ENCODE assay signal across 30 mouse cellular contexts in the genomic region with DNA sequence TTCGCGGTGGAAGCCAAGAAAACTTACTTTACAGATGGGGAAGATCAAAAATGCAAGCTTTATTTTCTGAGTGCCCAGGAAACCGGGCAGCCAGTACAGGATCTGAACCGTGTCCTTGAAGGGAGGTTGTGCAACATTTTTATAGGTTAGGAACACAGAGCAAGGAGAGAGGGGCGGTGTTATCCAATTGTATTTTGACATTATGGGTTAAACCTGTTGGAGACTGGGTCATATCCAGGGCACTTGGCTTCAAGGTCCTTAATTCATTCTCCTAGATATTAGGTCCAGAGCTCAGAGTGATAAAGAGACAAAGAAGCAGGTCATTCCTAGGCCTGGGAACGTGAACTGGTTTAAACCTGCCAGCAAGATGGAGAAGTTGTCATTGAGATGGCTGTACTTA. TPM values are rescaled to one million over a fixed set of nuclear protein-coding genes. Genes with fewer than 3 reads are reported as not detected.
DNase-seq lines count a peak whose midpoint lies in the region; ATAC-seq and TF ChIP-seq lines count a peak whose summit lies in the region.
"Had no signal": no experiment of that assay in that cellular context is flagged by ENCODE, and none has a peak within 500 bp of the region (broad histone marks: within the 10 kb centered on the region; RNA-seq: fewer than 3 reads in every experiment).

No protein-coding gene starts in this region.

- H3K79me2 ChIP-seq in liver, adult 2 months (ENCODE audit: control insufficient read depth, insufficient read depth, low read length) = no peaks in the 10 kb centered on the region

- H3K27me3 ChIP-seq in kidney, adult 2 months (replicated peaks; ENCODE audit: control insufficient read depth, insufficient read depth, low read length) = no peaks in the 10 kb centered on the region
- H3K27me3 ChIP-seq in kidney, embryonic 15.5 days = no peaks in the 10 kb centered on the region
- no peaks in the 10 kb centered on the region for H3K27me3 ChIP-seq in liver, adult 2 months (ENCODE audit: control insufficient read depth, insufficient read depth, low read length)
- no peaks in the 10 kb centered on the region for H3K27me3 ChIP-seq in liver, embryonic 11.5 days (replicated peaks; ENCODE audit: control insufficient read depth, insufficient read depth, low read length)
- no peaks in the 10 kb centered on the region for H3K27me3 ChIP-seq in intestine, embryonic 16.5 days (replicated peaks; ENCODE audit: control insufficient read depth, insufficient read depth, low read length)
- no peaks in the 10 kb centered on the region for H3K27me3 ChIP-seq in small intestine, adult 2 months (ENCODE audit: control insufficient read depth, insufficient read depth, low read length)
- H3K27me3 ChIP-seq: embryonic facial prominence, embryonic 13.5 days; embryonic facial prominence, embryonic 15.5 days; forebrain, embryonic 12.5 days had no signal

- no peaks in the 10 kb centered on the region for H3K36me3 ChIP-seq in kidney, adult 2 months (ENCODE audit: control insufficient read depth, insufficient read depth, low read length)
- H3K36me3 ChIP-seq in kidney, embryonic 15.5 days = no peaks in the 10 kb centered on the region
- no peaks in the 10 kb centered on the region for H3K36me3 ChIP-seq in liver, adult 2 months (ENCODE audit: control insufficient read depth, insufficient read depth, low read length)
- no peaks in the 10 kb centered on the region for H3K36me3 ChIP-seq in liver, embryonic 11.5 days (ENCODE audit: control insufficient read depth, insufficient read depth, low read length)
- H3K36me3 ChIP-seq in intestine, embryonic 16.5 days (ENCODE audit: control insufficient read depth, insufficient read depth, low read length) = no peaks in the 10 kb centered on the region
- no peaks in the 10 kb centered on the region for H3K36me3 ChIP-seq in small intestine, adult 2 months (ENCODE audit: control insufficient read depth, insufficient read depth, low read length)
- H3K36me3 ChIP-seq: embryonic facial prominence, embryonic 13.5 days; embryonic facial prominence, embryonic 15.5 days; forebrain, embryonic 10.5 days; forebrain, embryonic 12.5 days had no signal

- no peak for TF ChIP-seq POLR2A in kidney, adult 2 months (IDR thresholded peaks at IDR 0.05; ENCODE audit: low read depth, low read length)
- TF ChIP-seq POLR2A in liver, adult 2 months (IDR thresholded peaks at IDR 0.05; ENCODE audit: extremely low read depth, insufficient read depth, low read length) = no peak
- no peak for TF ChIP-seq POLR2A in small intestine, adult 2 months (IDR thresholded peaks at IDR 0.05; ENCODE audit: low read depth, low read length)

- peaks cover 20% of the 10 kb centered on the region; the same call in 1 of the 2 replicates for H3K4me1 ChIP-seq in kidney, adult 2 months (ENCODE audit: control insufficient read depth, insufficient read depth, low read length)
- no peaks in the 10 kb centered on the region for H3K4me1 ChIP-seq in kidney, embryonic 15.5 days
- H3K4me1 ChIP-seq in liver, adult 2 months (ENCODE audit: control insufficient read depth, insufficient read depth, low read length) = peaks cover 20% of the 10 kb centered on the region; the same call in 1 of the 2 replicates
- no peaks in the 10 kb centered on the region for H3K4me1 ChIP-seq in liver, embryonic 11.5 days (replicated peaks; ENCODE audit: control insufficient read depth, insufficient read depth, low read length)
- H3K4me1 ChIP-seq in intestine, embryonic 16.5 days (ENCODE audit: control insufficient read depth, insufficient read depth, low read length) = 0 out of 2 replicates have a peak, but pooled peaks cover 4% of the 10 kb centered on the region
- peaks cover 24% of the 10 kb centered on the region; the same call in 1 of the 2 replicates for H3K4me1 ChIP-seq in small intestine, adult 2 months (ENCODE audit: control insufficient read depth, insufficient read depth, insufficient read length, low read length)
- H3K4me1 ChIP-seq: embryonic facial prominence, embryonic 13.5 days; embryonic facial prominence, embryonic 15.5 days; forebrain, embryonic 10.5 days; forebrain, embryonic 12.5 days had no signal

- no peak for TF ChIP-seq CTCF in kidney, adult 2 months (conservative IDR thresholded peaks at IDR 0.05; ENCODE audit: insufficient read depth, insufficient read length, low read depth, low read length)
- no peak for TF ChIP-seq CTCF in liver, adult 2 months (IDR thresholded peaks at IDR 0.05; ENCODE audit: low read depth, low read length)
- TF ChIP-seq CTCF in small intestine, adult 2 months (IDR thresholded peaks at IDR 0.05; ENCODE audit: extremely low read depth, insufficient read length, insufficient replicate concordance, low read depth, low read length) = no peak

- no peak overlapping the region for H3K4me2 ChIP-seq in kidney, embryonic 15.5 days
- H3K4me2 ChIP-seq in liver, embryonic 11.5 days = no peak overlapping the region
- no peak overlapping the region for H3K4me2 ChIP-seq in intestine, embryonic 16.5 days (ENCODE audit: low read depth, low read length)
- H3K4me2 ChIP-seq: embryonic facial prominence, embryonic 13.5 days; embryonic facial prominence, embryonic 15.5 days; forebrain, embryonic 12.5 days had no signal

- no peak overlapping the region for H3K27ac ChIP-seq in kidney, adult 2 months (ENCODE audit: insufficient read depth, low read depth, low read length)
- no peak overlapping the region for H3K27ac ChIP-seq in kidney, embryonic 15.5 days
- H3K27ac ChIP-seq in liver, adult 2 months (replicated peaks; ENCODE audit: insufficient read depth, low read depth, low read length) = no peak overlapping the region
- no peak overlapping the region for H3K27ac ChIP-seq in liver, embryonic 11.5 days (ENCODE audit: low read depth, low read length)
- no peak overlapping the region for H3K27ac ChIP-seq in intestine, embryonic 16.5 days (ENCODE audit: low read length)
- H3K27ac ChIP-seq in small intestine, adult 2 months (ENCODE audit: insufficient read depth, low read depth, low read length) = peak overlapping the region; percentile 55; the same call in 1 of the 2 replicates
- H3K27ac ChIP-seq: embryonic facial prominence, embryonic 13.5 days; embryonic facial prominence, embryonic 15.5 days; forebrain, embryonic 10.5 days; forebrain, embryonic 12.5 days had no signal

- 64% methylated on average over 6 of the region's 6 CpGs for WGBS in kidney, adult 2 months
- WGBS in kidney, embryonic 15.5 days = 78% methylated on average over 6 of the region's 6 CpGs
- WGBS in liver, adult 2 months = 51% methylated on average over 6 of the region's 6 CpGs
- 75% methylated on average over 6 of the region's 6 CpGs for whole genome bisulfite sequencing in liver, embryonic 11.5 days
- WGBS in intestine, embryonic 16.5 days = 71% methylated on average over 6 of the region's 6 CpGs
- 42% methylated on average over 6 of the region's 6 CpGs for WGBS in small intestine, adult 2 months

- no peak for ATAC-seq in kidney, embryonic 15.5 days (replicated peaks; ENCODE audit: low FRiP score)
- ATAC-seq in liver, embryonic 11.5 days (replicated peaks; ENCODE audit: low FRiP score) = no peak
- ATAC-seq in intestine, embryonic 16.5 days = peak; percentile 75
- ATAC-seq: forebrain, embryonic 14.5 days had no signal

- H3K9ac ChIP-seq in kidney, embryonic 15.5 days = no peak overlapping the region
- no peak overlapping the region for H3K9ac ChIP-seq in liver, adult 2 months (ENCODE audit: low read depth, low read length)
- no peak overlapping the region for H3K9ac ChIP-seq in liver, embryonic 11.5 days (ENCODE audit: low read depth, low read length)
- H3K9ac ChIP-seq in intestine, embryonic 16.5 days (ENCODE audit: low read depth, low read length) = no peak overlapping the region
- H3K9ac ChIP-seq: embryonic facial prominence, embryonic 13.5 days; embryonic facial prominence, embryonic 15.5 days; forebrain, embryonic 12.5 days had no signal

- no peaks in the 10 kb centered on the region for H3K9me3 ChIP-seq in kidney, embryonic 15.5 days (replicated peaks)
- no peaks in the 10 kb centered on the region for H3K9me3 ChIP-seq in liver, embryonic 11.5 days (ENCODE audit: control insufficient read depth, low read length)
- no peaks in the 10 kb centered on the region for H3K9me3 ChIP-seq in intestine, embryonic 16.5 days (ENCODE audit: control insufficient read depth, low read length)
- H3K9me3 ChIP-seq: embryonic facial prominence, embryonic 13.5 days; embryonic facial prominence, embryonic 15.5 days; forebrain, embryonic 12.5 days had no signal

- no peak overlapping the region for H3K4me3 ChIP-seq in kidney, adult 2 months (ENCODE audit: insufficient read depth, low read depth, low read length)
- H3K4me3 ChIP-seq in kidney, embryonic 15.5 days (replicated peaks) = no peak overlapping the region
- H3K4me3 ChIP-seq in liver, adult 2 months (ENCODE audit: insufficient read depth, low read depth, low read length) = no peak overlapping the region
- no peak overlapping the region for H3K4me3 ChIP-seq in liver, embryonic 11.5 days (ENCODE audit: low read depth, low read length)
- no peak overlapping the region for H3K4me3 ChIP-seq in intestine, embryonic 16.5 days (ENCODE audit: low read length)
- H3K4me3 ChIP-seq in small intestine, adult 2 months (ENCODE audit: low read depth, low read length) = no peak overlapping the region
- H3K4me3 ChIP-seq: embryonic facial prominence, embryonic 13.5 days; embryonic facial prominence, embryonic 15.5 days; erythroblast, embryonic 14.5 days; forebrain, embryonic 10.5 days; forebrain, embryonic 12.5 days had no signal

- DNase-seq in kidney, adult 2 months = peak; percentile 41
- peak; percentile 62 for DNase-seq in liver, adult 2 months (ENCODE audit: extremely low read depth, low read depth, low spot score)
- no peak for DNase-seq in liver, embryonic 11.5 days (ENCODE audit: low spot score)
- no peak for DNase-seq in gastrocnemius, postnatal 4 days (ENCODE audit: low spot score in 2 of 2)
- no peak for DNase-seq in thymus, postnatal 4 days
- DNase-seq: adrenal gland, adult 2 months; adrenal gland, postnatal 10 days; adrenal gland, postnatal 25 days; cerebellum, adult 11 months; cerebellum, adult 18-20 months; cerebellum, adult 8-10 months; cerebellum, adult 9-11 months; cerebellum, postnatal 14 days; cerebellum, postnatal 36 days; embryo, embryonic 11 days had no signal

RNA-seq across cellular contexts. Expression of a gene that starts 1.5 kb away (rescaled TPM):
- 0.48 and 0.53 TPM in 2 replicates for polyA plus RNA-seq in kidney, adult 2 months (2012; rRNA removed)
- polyA plus RNA-seq in kidney, embryonic 15.5 days (2015; fragmentation: Nextera tagmentation; extraction: Ambion mirVana) = not detected in 2 replicates
- total RNA-seq in liver, adult 2 months (2014; rRNA removed) = 0.07 and 0.18 TPM in 2 replicates
- polyA plus RNA-seq in liver, adult 2 months (2012; rRNA removed) = 0.22 and 0.26 TPM in 2 replicates
- polyA plus RNA-seq in liver, embryonic 11.5 days (2014; fragmentation: Nextera tagmentation; extraction: Ambion mirVana) = not detected in 2 replicates
- 0.05 TPM in 1 of 2 replicates, not detected in the other for polyA plus RNA-seq in intestine, embryonic 16.5 days (2015; fragmentation: Nextera tagmentation; extraction: Ambion mirVana)
- 0.24 and 0.43 TPM in 2 replicates for polyA plus RNA-seq in small intestine, adult 2 months (2012; rRNA removed)
- not detected for total RNA-seq in gastrocnemius, postnatal 4 days (2021)
- total RNA-seq: adrenal gland, postnatal 25 days; common myeloid progenitor, adult 5-6 weeks; ES-E14; MEL had no signal
- polyA plus RNA-seq: adrenal gland, adult 2 months; brain, embryonic 14.5 days; C2C12; embryonic facial prominence, embryonic 11.5 days; embryonic facial prominence, embryonic 13.5 days; embryonic facial prominence, embryonic 15.5 days; erythroblast, embryonic 14.5 days; forebrain, embryonic 10.5 days; forebrain, embryonic 12.5 days; forebrain, embryonic 14.5 days had no signal

RNA-seq across cellular contexts. Expression of a gene that starts 37.7 kb away (rescaled TPM):
- 9.3 and 11.9 TPM in 2 replicates for polyA plus RNA-seq in kidney, adult 2 months (2012; rRNA removed)
- 0.44 and 0.77 TPM in 2 replicates for polyA plus RNA-seq in kidney, embryonic 15.5 days (2015; fragmentation: Nextera tagmentation; extraction: Ambion mirVana)
- total RNA-seq in liver, adult 2 months (2014; rRNA removed) = 34.6 and 36.9 TPM in 2 replicates
- 19.6 and 31.6 TPM in 2 replicates for polyA plus RNA-seq in liver, adult 2 months (2012; rRNA removed)
- 7.1 and 7.7 TPM in 2 replicates for polyA plus RNA-seq in liver, embryonic 11.5 days (2014; fragmentation: Nextera tagmentation; extraction: Ambion mirVana)
- 0.80 and 0.97 TPM in 2 replicates for polyA plus RNA-seq in intestine, embryonic 16.5 days (2015; fragmentation: Nextera tagmentation; extraction: Ambion mirVana)
- 4.5 and 33.3 TPM in 2 replicates for polyA plus RNA-seq in small intestine, adult 2 months (2012; rRNA removed)
- total RNA-seq in gastrocnemius, postnatal 4 days (2021) = 1 to 10 TPM; 1.0 to 1.1 TPM
- polyA plus RNA-seq: embryonic facial prominence, embryonic 11.5 days; forebrain, embryonic 10.5 days; forebrain, embryonic 12.5 days had no signal

RNA-seq across cellular contexts. Expression of a gene that starts 49.2 kb away (rescaled TPM):
- 0.09 and 0.14 TPM in 2 replicates for polyA plus RNA-seq in kidney, adult 2 months (2012; rRNA removed)
- polyA plus RNA-seq in kidney, embryonic 15.5 days (2015; fragmentation: Nextera tagmentation; extraction: Ambion mirVana) = not detected in 2 replicates
- total RNA-seq in liver, adult 2 months (2014; rRNA removed) = 819 and 925 TPM in 2 replicates
- 768 and 1,045 TPM in 2 replicates for polyA plus RNA-seq in liver, adult 2 months (2012; rRNA removed)
- not detected in 2 replicates for polyA plus RNA-seq in liver, embryonic 11.5 days (2014; fragmentation: Nextera tagmentation; extraction: Ambion mirVana)
- polyA plus RNA-seq in intestine, embryonic 16.5 days (2015; fragmentation: Nextera tagmentation; extraction: Ambion mirVana) = not detected in 2 replicates
- polyA plus RNA-seq in small intestine, adult 2 months (2012; rRNA removed) = 0.22 and 1.3 TPM in 2 replicates
- total RNA-seq in gastrocnemius, postnatal 4 days (2021) = 1 to 10 TPM in 1 of 2 experiments, not detected in 1; 1.5 TPM
- total RNA-seq: adrenal gland, postnatal 25 days; common myeloid progenitor, adult 5-6 weeks; ES-E14; MEL had no signal
- polyA plus RNA-seq: brain, embryonic 14.5 days; C2C12; embryonic facial prominence, embryonic 11.5 days; embryonic facial prominence, embryonic 13.5 days; embryonic facial prominence, embryonic 15.5 days; erythroblast, embryonic 14.5 days; forebrain, embryonic 10.5 days; forebrain, embryonic 12.5 days; forebrain, embryonic 14.5 days had no signal

RNA-seq across cellular contexts. Expression of a gene that starts 52.0 kb away (rescaled TPM):
- polyA plus RNA-seq in kidney, adult 2 months (2012; rRNA removed) = 0.08 and 0.10 TPM in 2 replicates
- polyA plus RNA-seq in kidney, embryonic 15.5 days (2015; fragmentation: Nextera tagmentation; extraction: Ambion mirVana) = 0.05 TPM in 1 of 2 replicates, not detected in the other
- total RNA-seq in liver, adult 2 months (2014; rRNA removed) = not detected in 2 replicates
- polyA plus RNA-seq in liver, adult 2 months (2012; rRNA removed) = not detected in 2 replicates
- polyA plus RNA-seq in liver, embryonic 11.5 days (2014; fragmentation: Nextera tagmentation; extraction: Ambion mirVana) = not detected in 2 replicates
- not detected in 2 replicates for polyA plus RNA-seq in intestine, embryonic 16.5 days (2015; fragmentation: Nextera tagmentation; extraction: Ambion mirVana)
- 0.13 TPM in 2 replicates for polyA plus RNA-seq in small intestine, adult 2 months (2012; rRNA removed)
- under 1 TPM in 1 of 2 experiments, not detected in 1; 0.05 TPM for total RNA-seq in gastrocnemius, postnatal 4 days (2021)
- total RNA-seq: adrenal gland, adult 2 months; adrenal gland, postnatal 10 days; adrenal gland, postnatal 25 days; common myeloid progenitor, adult 5-6 weeks; ES-E14; MEL had no signal
- polyA plus RNA-seq: adrenal gland, adult 2 months; brain, embryonic 14.5 days; embryonic facial prominence, embryonic 11.5 days; embryonic facial prominence, embryonic 13.5 days; erythroblast, embryonic 14.5 days; forebrain, embryonic 10.5 days; forebrain, embryonic 12.5 days; forebrain, embryonic 14.5 days had no signal

Comparison
In these comparisons a context has a peak if more than half of its experiments do, and no peak if none do; other contexts are left out.
1. DNase-seq: peak in kidney, adult 2 months (single experiment) and liver, adult 2 months (single experiment); none in liver, embryonic 11.5 days (single experiment), gastrocnemius, postnatal 4 days (0 of 2) and thymus, postnatal 4 days (single experiment).
2. RNA of a gene that starts 49.2 kb away (polyA plus RNA-seq): 768 to 1,045 TPM in liver, adult 2 months; 0.22 to 1.3 TPM in small intestine, adult 2 months, 0.09 to 0.14 TPM in kidney, adult 2 months, not detected in kidney, embryonic 15.5 days, not detected in liver, embryonic 11.5 days and not detected in intestine, embryonic 16.5 days; every median in the first group is over 100 times any median in the second.